Mouse (Mus musculus) MEL (cell line): Measurements from ENCODE around the gene Trp73. TPM values are rescaled to one million over a fixed set of nuclear protein-coding genes. Genes with fewer than 3 reads are reported as not detected.

ENCODE experiments used
- DNase-seq: peaks from one replicate; pipeline ENCODE4 v3.0.0; 2011; ENCODE audit warnings: low read depth, low spot score
- H3K27ac ChIP-seq: 2 replicates; pipeline ENCODE4 v1.5.1; 2012; ENCODE audit warnings: low read depth, mild to moderate bottlenecking, control low read depth, low read length, moderate library complexity; ENCODE audit not compliant: control insufficient read depth
- H3K27me3 ChIP-seq, 2 experiments: fragments of 150-350 bp in 1 of 2; sonication (generic) in 1 of 2; 2 replicates each; pipeline ENCODE4 v1.6.1; 2012; ENCODE audit warnings: low read length in 2 of 2, mild to moderate bottlenecking in 2 of 2, improper control_type of control experiment in 1 of 2, moderate library complexity in 1 of 2; ENCODE audit not compliant: insufficient read depth in 2 of 2, control insufficient read depth in 1 of 2
- H3K36me3 ChIP-seq, 2 experiments: 2 replicates each; pipeline ENCODE4 v1.6.1; 2012 to 2014; ENCODE audit warnings: low read length in 2 of 2, improper control_type of control experiment in 1 of 2, inconsistent platforms in 1 of 2, mild to moderate bottlenecking in 1 of 2; ENCODE audit not compliant: insufficient read depth in 2 of 2, control insufficient read depth in 1 of 2
- H3K4me1 ChIP-seq, 2 experiments: fragments of 150-350 bp in 1 of 2; sonication (generic) in 1 of 2; 2 replicates each; pipeline ENCODE4 v1.6.1; 2012; ENCODE audit warnings: low read length in 2 of 2, improper control_type of control experiment in 1 of 2, mild to moderate bottlenecking in 1 of 2; ENCODE audit not compliant: insufficient read depth in 2 of 2, control insufficient read depth in 1 of 2
- H3K4me3 ChIP-seq, 2 experiments: fragments of 150-350 bp in 1 of 2; sonication (generic) in 1 of 2; 2 replicates each; pipeline ENCODE4 v1.5.1; 2012; ENCODE audit warnings: low read depth in 2 of 2, low read length in 2 of 2, mild to moderate bottlenecking in 2 of 2, moderate library complexity in 2 of 2, control low read depth in 1 of 2, improper control_type of control experiment in 1 of 2; ENCODE audit not compliant: control insufficient read depth in 1 of 2, insufficient read depth in 1 of 2
- H3K79me2 ChIP-seq: 2 replicates; pipeline ENCODE4 v1.6.1; 2012; ENCODE audit warnings: mild to moderate bottlenecking, low read length, moderate library complexity; ENCODE audit not compliant: control insufficient read depth, poor library complexity, insufficient read depth
- H3K9ac ChIP-seq: 2 replicates; pipeline ENCODE4 v1.6.1; 2012; ENCODE audit warnings: low read depth, mild to moderate bottlenecking, control low read depth, low read length, moderate library complexity; ENCODE audit not compliant: control insufficient read depth, poor library complexity, severe bottlenecking
- H3K9me3 ChIP-seq: fragments of 150-350 bp; sonication (generic); replicated peaks from 2 replicates; pipeline ENCODE4 v1.6.1; 2012; ENCODE audit warnings: mild to moderate bottlenecking, low read length, improper control_type of control experiment, moderate library complexity; ENCODE audit not compliant: insufficient read depth
- BHLHE40 ChIP-seq: IDR thresholded peaks from 2 replicates; pipeline ENCODE4 v1.6.1; 2012; ENCODE audit warnings: low read depth, mild to moderate bottlenecking, inconsistent platforms, low read length, improper control_type of control experiment, borderline replicate concordance
- CTCF ChIP-seq, 3 experiments: IDR thresholded peaks in 2 of 3; conservative IDR thresholded peaks in 1 of 3; 2 replicates each; pipeline ENCODE4 v1.5.1; 2011 to 2012; ENCODE audit warnings: low read length in 3 of 3, low read depth in 2 of 3, mild to moderate bottlenecking in 2 of 3, improper control_type of control experiment in 1 of 3, inconsistent platforms in 1 of 3, mixed read lengths in 1 of 3, moderate library complexity in 1 of 3; ENCODE audit not compliant: control insufficient read depth in 1 of 3, insufficient read depth in 1 of 3, poor library complexity in 1 of 3, severe bottlenecking in 1 of 3
- ELF1 ChIP-seq: IDR thresholded peaks from 2 replicates; pipeline ENCODE4 v1.6.1; 2014; ENCODE audit warnings: low read depth, mild to moderate bottlenecking, inconsistent platforms, low read length, improper control_type of control experiment, moderate library complexity
- ETS1 ChIP-seq: IDR thresholded peaks from 2 replicates; pipeline ENCODE4 v1.6.1; 2012; ENCODE audit warnings: low read depth, mild to moderate bottlenecking, inconsistent platforms, low read length, improper control_type of control experiment, moderate library complexity
- GATA1 ChIP-seq: IDR thresholded peaks from 2 replicates; pipeline ENCODE4 v1.6.1; 2011; ENCODE audit warnings: low read depth, low read length, improper control_type of control experiment
- HCFC1 ChIP-seq: IDR thresholded peaks from 2 replicates; pipeline ENCODE4 v1.6.1; 2012; ENCODE audit warnings: low read depth, mild to moderate bottlenecking, inconsistent platforms, low read length, improper control_type of control experiment, moderate library complexity
- MAX ChIP-seq: IDR thresholded peaks from 2 replicates; pipeline ENCODE4 v1.6.1; 2011; ENCODE audit warnings: low read length, improper control_type of control experiment
- NELFE ChIP-seq: IDR thresholded peaks from 2 replicates; pipeline ENCODE4 v1.6.1; 2011; ENCODE audit warnings: low read depth, low read length, improper control_type of control experiment
- POLR2A ChIP-seq, 2 experiments: IDR thresholded peaks; 2 replicates each; pipeline ENCODE4 v1.6.1; 2011 to 2012; ENCODE audit warnings: low read length in 2 of 2, mild to moderate bottlenecking in 2 of 2, control low read depth in 1 of 2, improper control_type of control experiment in 1 of 2, low read depth in 1 of 2, moderate library complexity in 1 of 2; ENCODE audit not compliant: control insufficient read depth in 1 of 2, insufficient read depth in 1 of 2, poor library complexity in 1 of 2
- POLR2AphosphoS2 ChIP-seq: IDR thresholded peaks from 2 replicates; pipeline ENCODE4 v1.6.1; 2011; ENCODE audit warnings: low read length, improper control_type of control experiment
- POLR2AphosphoS5 ChIP-seq: IDR thresholded peaks from 2 replicates; pipeline ENCODE4 v1.6.1; 2012; ENCODE audit warnings: low read depth, borderline replicate concordance, mild to moderate bottlenecking, inconsistent platforms, low read length, moderate library complexity, mixed read lengths
- RAD21 ChIP-seq: IDR thresholded peaks from 2 replicates; pipeline ENCODE4 v1.6.1; 2011; ENCODE audit warnings: mild to moderate bottlenecking, low read depth, low read length, improper control_type of control experiment
- SIN3A ChIP-seq: IDR thresholded peaks from 2 replicates; pipeline ENCODE4 v1.6.1; 2012; ENCODE audit warnings: low read length, improper control_type of control experiment, inconsistent platforms
- SMC3 ChIP-seq: IDR thresholded peaks from 2 replicates; pipeline ENCODE4 v1.6.1; 2011; ENCODE audit warnings: low read depth, low read length, improper control_type of control experiment
- TAL1 ChIP-seq: IDR thresholded peaks from 2 replicates; pipeline ENCODE4 v1.6.1; 2012; ENCODE audit warnings: mild to moderate bottlenecking, inconsistent platforms, low read length, moderate library complexity, mixed read lengths
- TCF12 ChIP-seq: IDR thresholded peaks from 2 replicates; pipeline ENCODE4 v1.6.1; 2014; ENCODE audit warnings: low read depth, mild to moderate bottlenecking, inconsistent platforms, low read length, improper control_type of control experiment, moderate library complexity
- UBTF ChIP-seq: IDR thresholded peaks from 2 replicates; pipeline ENCODE4 v1.6.1; 2012; ENCODE audit warnings: low read depth, mild to moderate bottlenecking, inconsistent platforms, low read length, improper control_type of control experiment, moderate library complexity, borderline replicate concordance; ENCODE audit not compliant: insufficient read depth
- USF1 ChIP-seq: IDR thresholded peaks from 2 replicates; pipeline ENCODE4 v1.6.1; 2014; ENCODE audit warnings: low read depth, mild to moderate bottlenecking, inconsistent platforms, low read length, improper control_type of control experiment, moderate library complexity
- ZC3H11A ChIP-seq: IDR thresholded peaks from 2 replicates; pipeline ENCODE4 v1.6.1; 2012; ENCODE audit warnings: low read depth, mild to moderate bottlenecking, inconsistent platforms, low read length, improper control_type of control experiment
- ZKSCAN1 ChIP-seq: IDR thresholded peaks from 2 replicates; pipeline ENCODE4 v1.6.1; 2012; ENCODE audit warnings: low read depth, mild to moderate bottlenecking, inconsistent platforms, low read length, improper control_type of control experiment, moderate library complexity
- ZNF384 ChIP-seq: IDR thresholded peaks from 2 replicates; pipeline ENCODE4 v1.6.1; 2012; ENCODE audit warnings: low read depth, mild to moderate bottlenecking, inconsistent platforms, low read length, improper control_type of control experiment
- polyA plus RNA-seq, 2 experiments: library from polyadenylated mRNA; stranded (reverse) in 1 of 2; unstranded in 1 of 2; fragments of >175 nt in 1 of 2; fragments of >200 nt in 1 of 2; gene quantifications; 2 replicates each; pipeline versions ENCODE4 v1.2.1 to v1.2.4; 2012; ENCODE audit warnings: low replicate concordance in 2 of 2, low read depth in 1 of 2; ENCODE audit not compliant: insufficient read length in 2 of 2, insufficient read depth in 1 of 2, missing spikeins in 1 of 2
- total RNA-seq: library from RNA; depleted of rRNA; stranded (reverse); fragments of 300-350 nt; gene quantifications from 2 replicates; pipeline ENCODE4 v1.2.3, GENCODE M21; 2012

Trp73 gene
- total and polyA plus RNA-seq, 3 experiments: 0.03 to 0.04 TPM; not detected in 1

- no peaks in the 10 kb centered on the region for H3K79me2 ChIP-seq
- no peak overlapping the region for H3K4me3 ChIP-seq
- no peaks in the 10 kb centered on the region for H3K4me1 ChIP-seq
- TF ChIP-seq ELF1: no peak
- TF ChIP-seq ZC3H11A: no peak
- TF ChIP-seq TCF12: no peak
- no peak for TF ChIP-seq HCFC1
- TF ChIP-seq MAX: no peak
- no peak for TF ChIP-seq SIN3A
- TF ChIP-seq POLR2AphosphoS2: no peak
- no peak for TF ChIP-seq SMC3
- no peak for TF ChIP-seq NELFE
- no peak for TF ChIP-seq ZKSCAN1
- TF ChIP-seq TAL1: no peak
- no peak for TF ChIP-seq CTCF (IDR thresholded peaks at IDR 0.05 in 2 of 3, conservative IDR thresholded peaks at IDR 0.05 in 1 of 3; ENCODE audit: control insufficient read depth in 1 of 3, insufficient read depth in 1 of 3, low read depth in 2 of 3, low read length in 3 of 3, poor library complexity in 1 of 3, severe bottlenecking in 1 of 3)
- TF ChIP-seq ETS1: no peak
- no peak for TF ChIP-seq ZNF384
- TF ChIP-seq POLR2AphosphoS5: no peak
- TF ChIP-seq GATA1: no peak
- no peak for TF ChIP-seq POLR2A (IDR thresholded peaks at IDR 0.05; ENCODE audit: control insufficient read depth in 1 of 2, insufficient read depth in 1 of 2, low read depth in 1 of 2, low read length in 2 of 2, poor library complexity in 1 of 2)
- no peak for TF ChIP-seq BHLHE40
- no peaks in the 10 kb centered on the region for H3K36me3 ChIP-seq
- H3K27ac ChIP-seq: no peak overlapping the region
- no peaks in the 10 kb centered on the region for H3K27me3 ChIP-seq
- no peaks in the 10 kb centered on the region for H3K9me3 ChIP-seq
- peak; percentile 6 for DNase-seq
- no peak overlapping the region for H3K9ac ChIP-seq
Observed at GRCm38 (mm10) chr4:154070896-154071295, 69.1 kb downstream of the Trp73 start.

DNA sequence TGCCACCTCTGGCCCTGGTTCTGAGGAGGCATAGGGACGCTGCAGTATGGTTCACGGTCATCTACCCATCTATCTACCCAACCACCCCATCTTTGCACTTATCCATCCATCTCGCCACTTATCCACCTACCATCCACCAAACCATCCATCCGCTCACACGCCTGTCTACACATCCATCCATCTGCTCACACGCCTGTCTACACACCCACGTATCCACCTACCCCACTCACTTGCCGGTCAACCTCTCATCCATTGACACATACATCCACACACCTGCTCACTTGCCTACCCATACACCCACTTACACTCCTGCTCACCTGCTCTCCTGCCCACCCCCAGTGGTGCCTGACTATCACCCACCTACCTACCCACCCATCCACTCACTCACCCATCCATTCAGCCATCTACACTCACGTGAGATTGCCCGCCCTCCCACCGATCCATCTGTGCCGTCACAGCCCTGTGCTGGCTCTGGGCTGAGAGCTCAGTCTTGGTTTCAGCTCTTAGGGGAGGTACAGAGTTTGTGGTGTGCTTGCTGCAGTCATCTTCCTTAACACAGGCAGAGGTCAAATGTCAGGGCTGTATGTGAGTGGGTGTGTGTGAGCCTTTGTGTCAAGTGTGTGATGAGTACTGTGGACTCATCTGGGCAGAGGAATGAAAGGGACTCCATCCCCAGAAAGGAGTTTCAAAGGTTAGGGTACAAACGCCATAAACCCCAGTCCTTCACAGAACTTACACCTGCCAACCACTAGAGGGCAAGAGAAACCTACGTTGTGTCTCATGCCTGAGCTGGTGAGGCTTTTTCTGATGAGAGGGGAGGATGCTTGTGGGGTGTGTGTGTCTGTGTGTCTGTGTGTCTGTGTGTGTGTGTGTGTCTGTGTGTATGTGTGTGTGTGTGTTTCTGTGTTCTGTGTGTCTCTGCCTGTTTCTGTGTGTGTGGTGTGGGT is 74.9 kb downstream of the Trp73 start:
- H3K27me3 ChIP-seq: no peaks in the 10 kb centered on the region
- H3K36me3 ChIP-seq: no peaks in the 10 kb centered on the region
- H3K4me1 ChIP-seq: no peaks in the 10 kb centered on the region
- H3K9ac ChIP-seq: no peak overlapping the region
- H3K79me2 ChIP-seq: no peaks in the 10 kb centered on the region
- TF ChIP-seq CTCF (IDR thresholded peaks at IDR 0.05 in 2 of 3, conservative IDR thresholded peaks at IDR 0.05 in 1 of 3; ENCODE audit: control insufficient read depth in 1 of 3, insufficient read depth in 1 of 3, low read depth in 2 of 3, low read length in 3 of 3, poor library complexity in 1 of 3, severe bottlenecking in 1 of 3) (peak; percentile 52 to 60 (median 59)), UBTF (no peak), SMC3 (peak; percentile 52), USF1 (no peak), ZC3H11A (peak; percentile 17; the same call in 1 of the 2 replicates), RAD21 (peak; percentile 61)
- DNase-seq: peak; percentile 27
- H3K9me3 ChIP-seq: no peaks in the 10 kb centered on the region
- no peak overlapping the region for H3K4me3 ChIP-seq
- no peak overlapping the region for H3K27ac ChIP-seq
